Mouse (Mus musculus): ENCODE measurements around the gene Lyrm7. TPM values are rescaled to one million over a fixed set of nuclear protein-coding genes. Genes with fewer than 3 reads are reported as not detected.
A peak's percentile ranks its signal among the peaks of the same experiment; 100 is the strongest.

Lyrm7 gene
- total RNA-seq, 2 experiments from 2014 or later = 4.1 to 5.3 TPM

- no peak for ATAC-seq (replicated peaks; ENCODE audit: poor library complexity)
Measured at GRCm38 (mm10) chr11:54806891-54807290, 53.8 kb downstream of the Lyrm7 start.

DNA sequence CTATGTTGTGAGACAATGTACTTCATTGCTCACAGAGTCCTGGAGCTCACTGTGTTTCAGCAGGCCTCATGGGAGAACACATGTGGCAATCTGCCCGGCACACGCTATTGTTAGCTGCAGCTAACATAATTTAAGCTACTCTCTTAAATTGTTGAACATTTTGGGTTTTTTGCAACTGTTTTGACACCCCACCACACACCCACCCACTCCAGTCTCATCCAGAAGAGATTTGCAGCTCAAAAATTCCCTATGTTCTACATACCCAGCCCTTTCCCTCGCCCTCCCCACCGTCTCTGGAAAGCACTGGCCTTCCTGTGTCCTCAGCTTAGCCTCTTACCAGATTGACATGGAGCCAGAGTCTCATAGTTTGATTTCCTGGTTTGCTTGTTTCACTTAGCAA is 55.5 kb downstream of the Lyrm7 start:
- ATAC-seq (replicated peaks; ENCODE audit: poor library complexity) = no peak

DNA sequence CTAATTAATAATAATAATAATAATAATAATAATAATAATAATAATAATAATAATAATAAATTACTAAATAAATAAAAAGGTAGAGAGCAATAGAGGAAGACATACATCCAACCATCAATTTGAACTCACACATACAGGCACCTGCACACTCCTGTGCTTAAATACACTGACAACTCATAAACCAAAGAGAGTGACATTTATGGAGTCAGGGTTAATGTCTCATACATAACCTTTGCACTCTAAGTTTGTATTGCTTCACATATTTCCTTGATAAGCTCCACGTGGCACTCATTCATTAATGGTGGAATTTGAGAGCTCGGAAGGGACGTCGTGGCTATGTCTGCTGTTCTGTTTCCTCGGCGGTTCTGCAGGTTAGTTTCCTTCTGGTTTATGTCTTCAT is 58.1 kb downstream of the Lyrm7 start:
- no peak for ATAC-seq (replicated peaks; ENCODE audit: poor library complexity)

- peak; percentile 97 for ATAC-seq (replicated peaks; ENCODE audit: poor library complexity)
Measured at GRCm38 (mm10) chr11:54801791-54802558, 58.7 kb downstream of the Lyrm7 start.

- ATAC-seq (replicated peaks; ENCODE audit: poor library complexity) = no peak
Measured at GRCm38 (mm10) chr11:54796551-54796950, 64.2 kb downstream of the Lyrm7 start.

DNA sequence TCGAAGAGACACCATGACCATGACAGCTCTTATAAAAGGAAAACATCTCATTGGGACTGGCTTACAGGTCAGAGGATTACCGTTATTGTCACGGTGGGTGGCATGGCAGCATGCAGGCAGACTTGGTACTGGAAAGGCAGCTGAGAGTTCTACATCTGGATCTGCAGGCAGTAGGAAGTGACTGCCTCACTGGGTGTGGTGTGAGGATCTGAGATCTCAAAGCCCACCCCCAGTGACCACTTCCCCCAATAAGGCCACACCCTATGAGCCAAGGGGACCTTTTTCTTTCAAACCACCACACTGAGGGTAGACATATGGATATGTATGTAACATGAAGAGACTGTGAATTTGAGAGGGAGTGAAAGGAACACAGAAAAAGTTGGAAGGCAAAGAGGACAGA is 66.0 kb downstream of the Lyrm7 start:
- peak; percentile 33; the same call in 1 of the 2 replicates for ATAC-seq (replicated peaks; ENCODE audit: poor library complexity)

DNA sequence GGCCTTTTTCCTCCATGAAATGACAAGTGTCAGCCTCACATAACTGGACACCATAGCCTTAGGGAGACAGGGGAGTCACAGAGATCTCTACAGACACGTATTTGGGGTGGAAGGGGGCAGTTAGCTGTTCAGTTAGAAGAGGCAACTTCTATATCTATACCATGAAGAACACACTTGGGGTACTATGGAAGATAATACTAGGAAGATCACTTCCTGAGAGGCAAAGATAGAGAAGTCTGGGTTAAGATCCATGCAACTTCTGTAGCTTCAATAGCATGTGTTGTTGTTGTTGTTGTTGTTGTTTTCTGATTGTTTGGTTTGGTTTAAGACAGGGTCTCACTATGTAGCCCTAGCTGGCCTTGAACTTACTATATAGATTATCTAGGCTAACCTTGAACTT is 67.5 kb downstream of the Lyrm7 start:
- no peak for ATAC-seq (replicated peaks; ENCODE audit: poor library complexity)

GRCm38 (mm10) chr11:54791458-54791857 is 69.3 kb downstream of the Lyrm7 start:
- no peak for ATAC-seq (replicated peaks; ENCODE audit: poor library complexity)

- ATAC-seq (replicated peaks; ENCODE audit: poor library complexity) = peak; percentile 98
Measured at GRCm38 (mm10) chr11:54787488-54788474, 72.9 kb downstream of the Lyrm7 start, which contains the start of gene Cdc42se2. Gene Cdc42se2, minus strand, starts transcription at chr11:54787675.

DNA sequence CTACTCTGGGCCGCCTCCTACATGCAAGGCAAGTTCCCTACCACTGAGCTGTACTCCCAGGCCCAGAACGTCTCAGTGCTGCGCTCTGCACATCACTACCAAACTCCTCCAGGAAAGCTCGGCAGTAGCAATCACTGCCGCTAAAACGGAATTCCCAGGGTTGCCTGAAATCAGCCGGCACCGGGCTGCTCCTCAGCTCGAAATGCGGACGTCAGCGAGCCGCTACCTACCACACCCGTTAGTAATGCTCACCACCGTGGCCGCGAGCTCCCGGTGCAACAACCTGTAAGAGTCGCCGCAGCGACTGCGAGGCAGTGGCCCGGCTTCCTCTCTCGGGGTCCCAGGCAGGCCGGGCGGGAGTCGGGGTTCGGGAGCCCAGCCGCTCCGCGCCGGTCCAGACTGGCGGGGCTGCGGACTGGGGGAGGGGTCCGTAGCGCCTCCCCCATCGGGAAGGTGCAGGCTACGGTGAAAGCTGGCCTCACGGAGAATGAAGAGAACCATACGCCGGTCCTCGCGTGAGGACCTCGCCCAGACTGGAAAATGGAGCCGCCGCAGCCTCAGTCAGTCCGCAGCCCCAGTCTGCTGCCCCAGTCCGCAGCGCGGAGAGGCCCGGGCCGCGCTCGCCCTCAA is 73.7 kb downstream of the Lyrm7 start:
- peak; percentile 30 for ATAC-seq (replicated peaks; ENCODE audit: poor library complexity)

- ATAC-seq (replicated peaks; ENCODE audit: poor library complexity) = no peak
Measured at GRCm38 (mm10) chr11:54785566-54785965, 75.2 kb downstream of the Lyrm7 start.

DNA sequence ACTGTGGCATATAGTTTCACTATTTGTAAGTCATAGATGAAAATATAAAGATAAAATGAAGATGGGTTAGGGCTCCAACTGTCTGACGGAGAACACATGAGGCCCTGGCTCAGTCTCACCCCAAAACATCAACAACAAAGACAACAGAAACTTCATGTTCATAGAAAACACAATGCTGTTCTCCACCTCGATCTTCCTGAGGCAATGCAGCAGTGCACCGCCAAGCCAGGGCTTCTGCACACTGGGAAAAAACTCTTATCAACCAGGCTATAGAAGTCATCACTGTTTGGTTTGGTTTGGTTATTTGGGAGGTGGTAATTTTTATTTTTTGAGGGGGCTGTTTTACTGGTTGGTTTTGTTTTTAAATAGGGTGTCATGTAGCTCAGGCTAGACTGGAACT is 76.3 kb downstream of the Lyrm7 start:
- no peak for ATAC-seq (replicated peaks; ENCODE audit: poor library complexity)

DNA sequence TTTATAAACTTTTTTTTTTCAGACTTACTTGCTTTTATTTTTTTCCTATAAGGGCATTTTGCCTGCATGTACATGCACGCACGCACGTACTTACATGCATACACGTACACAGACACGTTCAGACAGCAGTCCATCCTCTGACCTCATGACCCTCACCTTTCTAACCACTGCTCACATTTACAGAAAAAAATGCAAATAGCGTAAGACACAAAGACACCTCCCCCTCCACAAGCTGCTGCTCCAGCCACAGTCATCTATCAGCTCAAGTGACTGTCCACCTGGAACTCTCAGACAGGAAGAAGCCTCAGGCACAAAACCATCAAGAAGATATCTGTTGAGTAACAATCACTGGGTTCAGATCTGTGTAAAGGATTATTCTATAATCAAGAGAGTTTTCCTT is 78.5 kb downstream of the Lyrm7 start:
- ATAC-seq (replicated peaks; ENCODE audit: poor library complexity) = no peak

DNA sequence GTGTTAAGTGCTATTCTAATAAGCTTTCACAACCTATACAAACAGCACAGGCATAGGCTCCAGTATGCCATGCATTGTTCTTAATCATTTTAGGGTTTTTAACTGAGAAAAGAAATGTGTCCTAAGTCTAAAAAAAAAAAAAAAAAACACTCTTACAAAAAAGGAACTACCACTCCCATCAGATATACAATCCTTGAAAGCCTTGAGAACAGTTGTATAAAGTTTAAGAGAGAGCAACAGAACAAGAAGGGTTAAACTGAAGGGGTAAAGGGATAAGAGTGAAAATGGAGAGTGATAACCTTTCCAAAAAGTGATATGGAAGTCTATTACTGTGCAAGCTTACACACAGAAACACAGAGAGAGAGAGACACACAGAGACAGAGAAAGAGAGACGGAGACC is 80.8 kb downstream of the Lyrm7 start:
- ATAC-seq (replicated peaks; ENCODE audit: poor library complexity) = no peak

- 0 out of 2 replicates have a peak, but pooled peaks have one; percentile 38 for ATAC-seq (replicated peaks; ENCODE audit: poor library complexity)
Measured at GRCm38 (mm10) chr11:54778131-54778844, 82.4 kb downstream of the Lyrm7 start.

DNA sequence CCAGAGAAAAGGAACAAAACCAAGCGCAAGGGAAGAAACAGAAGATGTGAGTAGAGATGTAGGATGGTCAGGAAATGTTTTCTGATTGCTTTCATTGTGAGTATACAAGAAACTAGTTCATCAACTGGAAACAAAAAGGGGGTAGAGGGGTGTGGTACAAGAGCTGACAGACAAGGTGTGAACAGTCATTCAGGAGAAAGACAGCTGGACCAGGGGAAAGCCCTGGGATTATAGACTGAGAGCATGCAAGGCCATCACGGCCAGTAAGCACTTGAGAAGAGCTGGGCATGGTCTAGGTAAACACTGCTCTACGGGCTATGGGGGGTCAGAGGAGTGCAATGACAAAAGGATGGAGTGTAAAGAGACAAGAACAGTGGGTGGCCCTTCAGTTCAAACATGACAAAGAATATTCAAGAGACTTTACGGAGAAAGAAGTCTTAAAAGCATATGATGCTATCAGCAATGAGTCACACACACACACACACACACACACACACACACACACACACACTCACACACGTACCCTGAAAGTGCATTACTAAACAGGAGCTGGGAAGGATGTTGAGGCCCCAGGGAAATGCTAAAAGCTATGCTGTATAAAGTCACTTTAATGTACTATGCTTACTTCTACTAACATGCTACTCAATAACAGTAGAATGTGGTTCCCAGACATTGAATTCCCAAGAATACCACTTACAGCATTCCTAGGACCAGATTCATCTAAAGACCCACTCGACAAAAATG is 83.2 kb downstream of the Lyrm7 start:
- ATAC-seq (replicated peaks; ENCODE audit: poor library complexity) = no peak
